Mouse (Mus musculus) midbrain, embryonic 11.5 days (tissue): ENCODE measurements around the gene Lrriq1. TPM values are rescaled to one million over a fixed set of nuclear protein-coding genes. Genes with fewer than 3 reads are reported as not detected.

Experiments
- ATAC-seq: fragments of 200-750 bp; cut with Nextera tagmentation; 2 replicates; pipeline ENCODE4 v1.8.0; 2017; ENCODE audit warnings: moderate TSS enrichment, moderate library complexity; ENCODE audit not compliant: low FRiP score
- DNase-seq: peaks from one replicate; pipeline ENCODE4 v3.0.0; 2015; ENCODE audit warnings: low spot score; ENCODE audit errors: missing footprints
- H3K27ac ChIP-seq: fragments of 300-500 bp; sonication (generic); 2 replicates; pipeline ENCODE4 v1.5.1; 2014; ENCODE audit warnings: low read depth, low read length
- H3K27me3 ChIP-seq: fragments of 300-500 bp; sonication (generic); 2 replicates; pipeline ENCODE4 v1.6.1; 2014; ENCODE audit warnings: mild to moderate bottlenecking, low read length, moderate library complexity, mixed read lengths; ENCODE audit not compliant: control insufficient read depth, insufficient read depth
- H3K36me3 ChIP-seq: fragments of 300-500 bp; sonication (generic); 2 replicates; pipeline ENCODE4 v1.6.1; 2014; ENCODE audit warnings: mild to moderate bottlenecking, low read length, moderate library complexity, mixed read lengths; ENCODE audit not compliant: control insufficient read depth, insufficient read depth
- H3K4me1 ChIP-seq: fragments of 300-500 bp; sonication (generic); 2 replicates; pipeline ENCODE4 v1.6.1; 2014; ENCODE audit warnings: low read length; ENCODE audit not compliant: control insufficient read depth, insufficient read depth
- H3K4me2 ChIP-seq: fragments of 300-500 bp; sonication (generic); 2 replicates; pipeline ENCODE4 v1.6.1; 2014; ENCODE audit warnings: mild to moderate bottlenecking, moderate library complexity
- H3K4me3 ChIP-seq: fragments of 300-500 bp; sonication (generic); 2 replicates; pipeline ENCODE4 v1.5.1; 2014; ENCODE audit warnings: low read depth, low read length
- H3K9ac ChIP-seq: fragments of 300-500 bp; sonication (generic); 2 replicates; pipeline ENCODE4 v1.6.1; 2014; ENCODE audit warnings: low read length
- H3K9me3 ChIP-seq: fragments of 300-500 bp; sonication (generic); 2 replicates; pipeline ENCODE4 v1.6.1; 2016; ENCODE audit warnings: low read length; ENCODE audit not compliant: control insufficient read depth
- WGBS: fragments of 180-500 bp; shearing (Covaris S2); extraction: QIAGEN DNeasy Blood & Tissue Kit; methylation state at CpG from one replicate; pipeline ENCODE4 v1.1.7; 2014; 5-methylcytosine and 5-hydroxymethylcytosine counted together
- polyA plus RNA-seq: library from polyadenylated mRNA; unstranded; fragments of >200 nt; fragmentation: Nextera tagmentation; extraction: Ambion mirVana; gene quantifications from 2 replicates; pipeline ENCODE4 v1.2.1, GENCODE M21; 2014

The Lrriq1 gene
- polyA plus RNA-seq = 0.81 and 1.1 TPM in 2 replicates

DNA sequence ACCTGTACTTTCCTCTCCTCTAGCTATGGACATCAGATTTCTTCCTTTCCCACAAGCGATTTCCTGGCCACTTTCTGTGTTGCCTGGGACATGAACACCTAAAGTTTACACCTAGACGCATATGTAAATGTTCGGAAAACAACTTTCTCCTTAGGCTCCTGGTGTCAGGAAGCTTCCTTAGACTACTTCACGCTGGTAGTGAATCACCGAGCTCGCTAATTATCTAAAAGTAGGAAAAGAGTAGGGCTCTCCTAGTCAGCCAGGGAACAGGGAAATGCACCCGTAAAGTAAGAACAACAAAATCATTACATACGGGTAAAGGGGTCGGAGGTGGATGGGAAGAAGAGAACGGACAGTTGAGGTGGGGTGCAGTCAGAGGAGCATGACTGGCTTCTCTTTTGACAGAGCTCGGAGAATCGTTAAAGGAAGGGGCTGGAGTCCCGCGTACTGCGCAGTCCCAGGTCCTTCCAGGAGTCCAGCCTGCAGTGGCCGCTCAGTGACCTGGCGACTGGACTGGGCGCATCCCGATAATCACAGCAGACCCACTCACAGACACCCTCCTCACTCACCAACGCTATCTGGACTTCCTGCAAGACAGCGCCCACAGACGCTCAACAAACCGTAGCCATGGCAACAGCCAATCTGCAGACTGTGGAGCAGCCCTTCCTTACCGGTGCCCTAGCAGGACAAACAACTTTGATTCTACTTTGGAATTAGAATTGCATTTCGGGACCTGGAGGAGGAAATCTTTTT is at the start of gene Lrriq1:
Gene Lrriq1 (minus strand): TSS at position 616 of the 753 bp plus-strand sequence.
- Histone ChIP-seq H3K27ac (no peak within 1 kb of the TSS), H3K9me3 (no peaks in the 10 kb centered on the region), H3K4me3 (peak within 1 kb of the TSS; percentile 52), H3K4me2 (peak within 1 kb of the TSS; percentile 53), H3K36me3 (no peaks in the 10 kb centered on the region), H3K9ac (peak within 1 kb of the TSS; percentile 58), H3K27me3 (no peaks in the 10 kb centered on the region), H3K4me1 (0 out of 2 replicates have a peak, but pooled peaks cover 2% of the 10 kb centered on the region)
- DNase-seq = peak; percentile 95
- WGBS = 9% methylated on average over 25 of the region's 25 CpGs
- peak; percentile 100 for ATAC-seq

DNA sequence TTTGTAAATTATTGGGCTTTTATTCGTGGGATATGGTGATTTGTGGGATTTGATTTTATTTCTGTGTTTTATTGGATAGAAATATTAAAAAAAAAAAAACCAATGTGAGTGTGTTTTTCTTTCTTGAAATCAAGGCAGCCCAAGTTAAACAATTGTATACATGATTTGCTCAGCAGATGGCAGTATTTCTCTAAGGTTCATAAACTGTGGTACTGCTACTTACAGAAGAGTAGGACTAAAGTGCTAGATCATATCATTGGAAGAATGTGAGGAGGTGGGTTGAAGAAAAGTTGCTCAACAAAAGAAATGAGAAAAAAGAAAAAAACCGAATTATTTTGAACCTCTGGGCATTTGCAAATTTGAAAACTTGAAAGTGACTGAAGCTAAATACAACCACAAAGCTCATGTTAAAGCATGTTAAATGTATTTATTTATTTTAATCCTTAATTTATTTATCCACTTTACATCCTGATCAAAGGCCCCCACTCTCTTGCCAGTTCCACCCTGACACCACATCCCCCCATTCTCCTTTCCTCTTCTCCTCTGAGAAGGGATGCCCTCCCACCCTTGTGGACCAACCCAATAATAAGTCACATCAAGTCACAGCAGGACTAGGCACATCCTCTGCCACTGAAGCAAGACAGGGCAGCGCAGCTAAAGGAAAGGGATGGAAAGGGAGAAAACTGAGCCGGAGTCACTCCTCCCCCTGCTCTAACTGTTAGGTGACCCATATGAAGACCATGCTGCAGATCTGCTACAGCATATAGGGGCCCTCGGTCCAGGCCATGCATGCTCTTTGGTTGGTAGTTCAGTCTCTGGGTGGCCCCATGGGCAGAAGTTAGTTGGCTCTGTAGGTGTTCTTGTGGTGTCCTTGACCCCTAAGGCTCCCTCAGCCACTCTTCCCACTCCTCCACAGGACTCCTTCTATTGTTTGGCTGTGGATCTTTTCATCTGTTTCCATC is 18.0 kb upstream of the Lrriq1 start:
- Histone ChIP-seq H3K4me2 (no peak overlapping the region), H3K27ac (no peak overlapping the region), H3K9ac (no peak overlapping the region), H3K27me3 (no peaks in the 10 kb centered on the region), H3K36me3 (no peaks in the 10 kb centered on the region), H3K4me1 (no peaks in the 10 kb centered on the region), H3K4me3 (no peak overlapping the region), H3K9me3 (no peaks in the 10 kb centered on the region)
- WGBS = 55% methylated on average over 5 of the region's 5 CpGs
- DNase-seq = peak; percentile 87
- peak; percentile 73 for ATAC-seq

DNA sequence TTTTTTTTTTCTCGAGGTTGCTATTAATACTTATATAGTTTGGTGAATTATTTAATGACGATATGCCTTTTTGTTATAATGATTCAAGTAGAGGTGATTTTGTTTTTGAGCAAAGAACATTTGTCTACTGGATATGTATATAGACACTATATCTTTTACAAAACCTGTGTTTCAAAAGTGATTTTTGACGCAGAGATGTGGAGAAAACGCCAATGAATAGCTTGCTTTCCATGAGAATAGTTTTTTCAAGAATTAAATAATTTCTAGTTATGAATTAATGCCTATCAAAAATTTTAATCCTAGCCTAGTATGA is 294 bp upstream of the Lrriq1 start:
- Histone ChIP-seq H3K27me3 (no peaks in the 10 kb centered on the region), H3K9me3 (no peaks in the 10 kb centered on the region), H3K4me3 (peak overlapping the region; percentile 52), H3K4me2 (peak overlapping the region; percentile 53), H3K9ac (no peak overlapping the region), H3K4me1 (0 out of 2 replicates have a peak, but pooled peaks cover 2% of the 10 kb centered on the region), H3K27ac (no peak overlapping the region), H3K36me3 (no peaks in the 10 kb centered on the region)
- WGBS = 25% methylated on average over 4 of the region's 4 CpGs
- DNase-seq = no peak
- ATAC-seq = no peak; the same call in 1 of the 2 replicates

DNA sequence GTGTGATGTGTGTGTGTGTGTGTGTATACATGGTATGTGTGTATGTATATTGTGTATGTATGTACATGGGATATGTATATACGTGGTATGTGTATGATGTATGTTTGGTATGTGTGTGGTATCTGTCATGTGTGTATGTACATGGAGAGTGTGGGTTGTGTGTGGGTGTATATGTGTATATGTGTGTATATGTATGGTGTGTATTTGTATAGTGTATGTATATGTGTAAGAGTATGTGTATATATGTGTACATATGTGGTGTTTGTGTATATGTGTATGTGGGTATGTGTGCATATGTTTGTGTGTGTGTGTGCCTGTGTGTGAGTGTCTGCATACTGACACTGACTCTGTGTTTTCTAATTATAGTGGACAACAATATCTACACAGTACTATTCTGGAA is 9.5 kb downstream of the Lrriq1 start:
- Histone ChIP-seq H3K9me3 (no peaks in the 10 kb centered on the region), H3K4me2 (no peak overlapping the region), H3K27ac (no peak overlapping the region), H3K9ac (no peak overlapping the region), H3K4me1 (no peaks in the 10 kb centered on the region), H3K4me3 (no peak overlapping the region), H3K27me3 (no peaks in the 10 kb centered on the region), H3K36me3 (no peaks in the 10 kb centered on the region)
- DNase-seq (no peak), ATAC-seq (peak; percentile 44; the same call in 1 of the 2 replicates)
- WGBS = 88% methylated on average over 1 of the region's 1 CpGs

DNA sequence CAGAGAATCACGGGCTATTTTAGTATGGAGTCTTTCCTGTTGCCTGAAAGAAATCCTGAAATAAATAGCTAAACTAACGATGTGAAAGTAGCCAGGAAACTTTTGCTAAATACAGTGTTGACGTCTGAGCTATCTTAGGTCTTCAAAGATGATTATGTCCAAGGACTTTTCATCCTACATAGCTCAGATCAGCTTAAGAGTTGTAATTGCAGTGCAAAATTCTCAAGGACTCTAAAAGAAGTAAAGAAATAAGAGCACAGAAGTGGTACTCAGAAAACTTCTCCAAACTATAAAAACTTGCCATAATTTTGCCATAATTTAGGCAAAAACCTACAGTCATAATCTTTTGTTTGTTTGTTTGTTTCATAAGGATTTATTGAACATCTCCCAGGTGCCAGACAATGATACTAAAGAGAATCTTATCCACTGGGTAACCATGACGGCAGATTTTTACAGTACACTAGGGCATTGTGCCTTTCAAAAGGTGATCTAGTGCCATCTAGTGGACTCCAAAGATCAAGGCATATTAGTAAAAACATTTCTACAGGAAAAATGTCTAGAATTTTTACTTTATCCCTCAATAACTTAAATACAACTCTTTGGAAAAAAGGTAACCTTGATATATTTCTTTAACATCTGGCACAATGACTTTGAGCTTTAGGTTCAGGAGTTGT is 41.3 kb downstream of the Lrriq1 start:
- H3K36me3 ChIP-seq = no peaks in the 10 kb centered on the region
- peak; percentile 87 for DNase-seq
- WGBS = 67% methylated on average over 4 of the region's 4 CpGs

DNA sequence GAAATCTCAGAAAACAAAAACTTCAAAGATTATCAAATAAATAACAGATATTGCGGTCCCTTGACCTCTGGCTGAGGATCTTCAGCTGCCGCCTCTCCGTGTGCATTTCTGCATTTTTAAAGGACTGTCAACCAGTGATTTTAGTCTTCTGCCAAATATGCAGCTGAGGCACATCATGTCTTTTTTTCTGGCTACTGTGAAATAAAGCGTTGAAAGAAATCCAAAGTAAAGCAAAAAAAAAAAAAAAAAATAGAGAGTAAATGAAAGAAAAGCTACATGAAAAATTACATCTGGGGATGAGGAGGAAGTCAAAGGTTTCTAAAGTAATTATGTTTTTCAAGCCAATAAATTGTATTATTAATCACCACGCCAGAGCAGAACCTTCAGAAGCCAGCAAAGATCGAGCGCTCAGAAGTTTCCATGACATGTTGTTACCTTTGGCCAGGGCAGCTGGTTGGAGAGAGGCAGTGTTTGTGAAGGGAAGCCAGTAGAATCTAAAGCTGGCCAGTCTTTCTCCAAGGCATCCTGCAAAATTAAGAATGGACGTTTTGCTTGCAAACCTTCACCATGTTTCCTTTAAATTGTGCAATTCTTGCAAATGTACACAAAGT is 90.2 kb downstream of the Lrriq1 start:
- Histone ChIP-seq H3K36me3 (no peaks in the 10 kb centered on the region), H3K9me3 (no peaks in the 10 kb centered on the region), H3K27ac (no peak overlapping the region), H3K4me2 (no peak overlapping the region), H3K9ac (no peak overlapping the region), H3K4me1 (no peaks in the 10 kb centered on the region), H3K4me3 (no peak overlapping the region), H3K27me3 (no peaks in the 10 kb centered on the region)
- DNase-seq (peak; percentile 62), ATAC-seq (no peak)
- WGBS = 79% methylated on average over 8 of the region's 8 CpGs

More for the DNA sequence above, 41.3 kb downstream of the Lrriq1 start:
- H3K9me3 ChIP-seq = no peaks in the 10 kb centered on the region
- H3K4me1 ChIP-seq = no peaks in the 10 kb centered on the region
- no peaks in the 10 kb centered on the region for H3K27me3 ChIP-seq
- ATAC-seq = peak; percentile 88
- no peak overlapping the region for H3K27ac ChIP-seq
- no peak overlapping the region for H3K4me2 ChIP-seq
- H3K4me3 ChIP-seq = no peak overlapping the region
- no peak overlapping the region for H3K9ac ChIP-seq

DNA sequence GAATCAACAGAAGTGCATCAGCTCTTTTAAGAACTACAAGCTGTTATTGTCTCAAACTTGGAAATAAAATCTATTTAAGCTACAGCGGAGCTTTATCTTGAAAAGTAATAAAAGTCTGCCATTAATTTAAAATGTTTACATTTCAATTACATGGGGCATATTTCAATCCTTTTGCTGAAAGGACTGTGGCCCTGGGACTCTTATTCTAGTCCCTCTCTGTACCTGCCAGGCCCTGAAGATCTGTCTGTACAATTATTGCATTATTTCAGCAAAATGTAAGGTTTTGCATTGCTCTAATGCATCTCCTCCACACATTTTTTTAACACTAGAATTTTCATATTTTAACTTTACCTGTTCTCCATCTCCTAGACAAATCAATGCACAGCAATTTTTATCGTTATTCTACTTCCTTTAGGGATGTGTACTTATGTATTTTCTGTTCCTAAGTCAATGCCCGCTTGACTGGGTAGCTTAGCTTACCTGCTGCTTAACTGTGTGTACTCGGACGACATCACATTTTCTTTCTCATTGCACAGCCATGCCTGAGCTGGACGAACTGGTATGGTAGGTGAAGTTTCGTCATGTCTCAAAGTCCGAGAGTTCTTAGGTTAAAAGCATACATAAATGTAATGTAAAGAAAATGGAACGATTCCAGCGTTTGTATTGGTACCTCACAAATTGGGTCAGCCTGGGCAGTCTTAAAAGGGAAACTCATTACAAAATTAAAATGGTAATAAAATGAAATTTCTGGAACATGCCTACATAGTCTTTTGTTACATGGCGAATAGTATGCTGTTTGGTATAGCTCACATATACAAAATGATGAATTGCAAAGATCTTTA is 91.0 kb downstream of the Lrriq1 start:
- Histone ChIP-seq H3K27me3 (no peaks in the 10 kb centered on the region), H3K4me3 (no peak overlapping the region), H3K9ac (no peak overlapping the region), H3K9me3 (no peaks in the 10 kb centered on the region), H3K36me3 (no peaks in the 10 kb centered on the region), H3K4me1 (no peaks in the 10 kb centered on the region), H3K4me2 (no peak overlapping the region), H3K27ac (no peak overlapping the region)
- DNase-seq = peak; percentile 62
- ATAC-seq = no peak
- WGBS = 83% methylated on average over 11 of the region's 11 CpGs

DNA sequence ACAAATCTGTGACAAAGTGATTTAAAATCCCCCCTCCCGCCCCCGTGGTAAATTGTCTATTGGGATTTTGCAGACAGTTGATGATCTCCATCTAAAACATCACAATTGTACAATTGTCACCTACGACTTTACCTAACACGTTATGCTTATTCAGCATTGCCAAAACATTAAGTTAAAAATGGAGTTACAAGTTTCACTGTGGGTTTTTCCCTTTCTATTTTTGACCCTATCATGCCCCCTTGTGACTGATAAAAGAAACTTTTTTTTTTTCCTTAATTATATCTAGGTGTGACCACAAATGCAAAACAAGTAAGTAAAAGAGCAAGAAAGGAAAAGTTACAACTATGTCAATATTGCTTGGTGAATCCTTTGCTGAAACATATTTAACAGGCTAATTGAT is 93.6 kb downstream of the Lrriq1 start:
- WGBS = 65% methylated on average over 4 of the region's 4 CpGs
- ATAC-seq (no peak), DNase-seq (peak; percentile 82)
- Histone ChIP-seq H3K27ac (no peak overlapping the region), H3K4me1 (no peaks in the 10 kb centered on the region), H3K9ac (no peak overlapping the region), H3K27me3 (no peaks in the 10 kb centered on the region), H3K9me3 (no peaks in the 10 kb centered on the region), H3K4me3 (no peak overlapping the region), H3K4me2 (no peak overlapping the region), H3K36me3 (no peaks in the 10 kb centered on the region)
